Mouse (Mus musculus) stomach, embryonic 16.5 days (tissue): Measurements from ENCODE around the gene Ptpn13. TPM values are rescaled to one million over a fixed set of nuclear protein-coding genes. Genes with fewer than 3 reads are reported as not detected.

ENCODE experiments used
- ATAC-seq: fragments of 200-750 bp; cut with Nextera tagmentation; 2 replicates; pipeline ENCODE4 v1.8.0; 2017; ENCODE audit warnings: moderate number of reproducible peaks, moderate TSS enrichment; ENCODE audit not compliant: insufficient read depth, low FRiP score
- H3K27ac ChIP-seq: fragments of 300-500 bp; sonication (generic); 2 replicates; pipeline ENCODE4 v1.5.1; 2014; ENCODE audit warnings: low read length
- H3K27me3 ChIP-seq: fragments of 300-500 bp; sonication (generic); 2 replicates; pipeline ENCODE4 v1.6.1; 2014; ENCODE audit warnings: low read length, control low read depth, mixed read lengths; ENCODE audit not compliant: control insufficient read depth, insufficient read depth
- H3K36me3 ChIP-seq: fragments of 300-500 bp; sonication (generic); 2 replicates; pipeline ENCODE4 v1.6.1; 2014; ENCODE audit warnings: low read length; ENCODE audit not compliant: control insufficient read depth, insufficient read depth
- H3K4me1 ChIP-seq: fragments of 300-500 bp; sonication (generic); 2 replicates; pipeline ENCODE4 v1.6.1; 2014; ENCODE audit warnings: low read length, control low read depth, mixed read lengths; ENCODE audit not compliant: control insufficient read depth, insufficient read depth
- H3K4me2 ChIP-seq: fragments of 300-500 bp; sonication (generic); 2 replicates; pipeline ENCODE4 v1.6.1; 2014; ENCODE audit warnings: low read depth, low read length, mixed read lengths
- H3K4me3 ChIP-seq: fragments of 300-500 bp; sonication (generic); replicated peaks from 2 replicates; pipeline ENCODE4 v1.5.1; 2014; ENCODE audit warnings: mild to moderate bottlenecking, low read length
- H3K9ac ChIP-seq: fragments of 300-500 bp; sonication (generic); 2 replicates; pipeline ENCODE4 v1.6.1; 2014; ENCODE audit warnings: low read length
- H3K9me3 ChIP-seq: fragments of 300-500 bp; sonication (generic); replicated peaks from 2 replicates; pipeline ENCODE4 v1.6.1; 2016; ENCODE audit warnings: low read length, control low read depth; ENCODE audit not compliant: control insufficient read depth
- WGBS: fragments of 180-500 bp; shearing (Covaris S2); extraction: QIAGEN DNeasy Blood & Tissue Kit; methylation state at CpG from one replicate; pipeline ENCODE4 v1.1.7; 2014; 5-methylcytosine and 5-hydroxymethylcytosine counted together
- polyA plus RNA-seq: library from polyadenylated mRNA; unstranded; fragments of >200 nt; fragmentation: Nextera tagmentation; extraction: Ambion mirVana; gene quantifications from 2 replicates; pipeline ENCODE4 v1.2.1, GENCODE M21; 2015

Ptpn13 gene
- polyA plus RNA-seq, 1 experiment from 2014 or later, result 16.8 TPM

- WGBS, result 85% methylated on average over 9 of the region's 9 CpGs
- Histone ChIP-seq H3K9me3 (no peaks in the 10 kb centered on the region), H3K4me3 (no peak overlapping the region), H3K27ac (no peak overlapping the region), H3K9ac (no peak overlapping the region), H3K27me3 (no peaks in the 10 kb centered on the region), H3K4me1 (no peaks in the 10 kb centered on the region), H3K4me2 (no peak overlapping the region), H3K36me3 (0 out of 2 replicates have a peak, but pooled peaks cover under 1% of the 10 kb centered on the region)
- no peak for ATAC-seq
Measured at GRCm38 (mm10) chr5:103569446-103569845, 144.5 kb downstream of the Ptpn13 start.

DNA sequence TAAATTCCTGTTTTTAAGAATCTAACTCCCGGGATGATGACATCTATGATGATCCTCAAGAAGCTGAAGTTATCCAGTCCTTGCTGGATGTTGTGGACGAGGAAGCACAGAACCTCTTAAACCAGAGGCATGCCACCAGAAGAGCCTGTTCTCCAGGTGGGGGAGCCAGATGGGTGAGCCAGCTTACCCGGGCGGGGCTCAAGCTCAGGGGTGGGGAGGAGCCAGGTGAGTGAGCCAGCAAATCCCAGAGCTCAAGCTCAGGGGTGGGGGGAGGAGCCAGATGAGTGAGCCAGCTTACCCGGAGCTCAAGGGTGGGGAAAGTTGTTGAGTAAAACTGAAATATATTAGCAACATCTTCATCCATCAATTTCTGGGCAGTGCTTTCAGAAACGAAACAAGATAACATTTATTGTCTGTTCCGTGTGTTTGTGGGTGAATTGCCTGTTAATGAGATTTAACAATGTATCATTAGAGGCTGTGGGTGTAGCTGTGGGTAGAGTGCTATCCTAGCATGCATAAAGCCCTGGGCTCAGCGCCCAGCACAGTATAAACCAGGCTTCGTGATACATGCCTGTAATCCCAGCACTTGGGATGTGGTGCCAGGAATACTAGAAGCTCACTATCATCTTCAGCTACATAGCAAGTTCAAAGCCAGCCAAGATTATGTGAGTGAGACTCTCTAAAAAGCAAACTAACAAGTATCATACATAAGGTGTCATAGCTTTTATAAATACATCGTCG, 154.9 kb downstream of the Ptpn13 start:
- Histone ChIP-seq H3K27me3 (no peaks in the 10 kb centered on the region), H3K9ac (no peak overlapping the region), H3K36me3 (peaks cover 6% of the 10 kb centered on the region; the same call in 1 of the 2 replicates)

DNA sequence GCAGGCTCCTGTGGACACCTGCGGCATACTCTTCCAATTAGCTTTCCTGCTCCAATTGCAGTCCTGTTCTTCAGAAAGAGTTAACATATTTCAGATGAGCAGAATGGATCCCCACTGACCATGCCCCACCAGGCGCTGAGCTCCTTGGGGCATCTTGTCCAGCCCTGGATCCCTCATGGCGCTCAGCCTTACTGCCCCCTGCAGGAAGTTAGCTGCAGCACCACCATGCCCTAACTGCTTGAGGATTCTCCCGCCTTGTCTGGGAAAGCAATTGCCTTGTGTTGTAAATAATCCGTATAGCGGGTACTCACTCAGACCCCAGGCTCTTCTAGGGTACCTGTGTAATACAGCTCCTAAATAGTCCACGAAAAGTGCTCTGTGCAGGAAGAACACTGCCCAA, 162.2 kb downstream of the Ptpn13 start:
- no peak overlapping the region for H3K4me2 ChIP-seq
- 0 out of 2 replicates have a peak, but pooled peaks cover 4% of the 10 kb centered on the region for H3K36me3 ChIP-seq
- no peak overlapping the region for H3K4me3 ChIP-seq
- no peak overlapping the region for H3K27ac ChIP-seq
- no peaks in the 10 kb centered on the region for H3K9me3 ChIP-seq
- H3K4me1 ChIP-seq, result 0 out of 2 replicates have a peak, but pooled peaks cover 3% of the 10 kb centered on the region
- no peak overlapping the region for H3K9ac ChIP-seq
- no peaks in the 10 kb centered on the region for H3K27me3 ChIP-seq
- 76% methylated on average over 7 of the region's 7 CpGs for WGBS
- no peak for ATAC-seq

More for the DNA sequence above, 154.9 kb downstream of the Ptpn13 start:
- ATAC-seq, result peak; percentile 44
- Histone ChIP-seq H3K4me3 (no peak overlapping the region), H3K9me3 (no peaks in the 10 kb centered on the region), H3K27ac (no peak overlapping the region), H3K4me1 (no peaks in the 10 kb centered on the region), H3K4me2 (no peak overlapping the region)
- WGBS, result 65% methylated on average over 11 of the region's 11 CpGs

DNA sequence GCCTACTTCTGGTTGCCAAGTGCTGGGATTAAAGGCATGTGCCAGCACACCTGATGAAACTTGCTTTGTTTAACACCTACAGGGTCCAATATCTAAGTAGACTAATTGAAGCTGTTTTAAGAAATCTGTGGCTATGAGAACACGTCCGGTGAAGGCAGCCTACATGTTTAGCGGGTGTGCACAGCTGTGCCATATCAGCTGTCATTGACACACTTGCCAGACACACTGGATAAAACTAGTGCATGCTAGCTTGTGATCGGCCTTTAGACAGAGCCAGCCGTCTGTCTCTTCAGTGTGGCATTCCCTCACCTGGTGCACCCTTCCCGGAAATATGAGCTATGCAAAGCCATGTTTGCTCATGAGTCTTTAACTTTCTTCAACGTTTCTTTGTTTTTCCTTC, 166.9 kb downstream of the Ptpn13 start:
- Histone ChIP-seq H3K27me3 (no peaks in the 10 kb centered on the region), H3K4me3 (no peak overlapping the region), H3K4me1 (peaks cover 10% of the 10 kb centered on the region), H3K4me2 (no peak overlapping the region), H3K36me3 (0 out of 2 replicates have a peak, but pooled peaks cover 5% of the 10 kb centered on the region), H3K9ac (no peak overlapping the region), H3K27ac (no peak overlapping the region), H3K9me3 (no peaks in the 10 kb centered on the region)
- ATAC-seq, result no peak
- 49% methylated on average over 7 of the region's 7 CpGs for WGBS

- WGBS, result 75% methylated on average over 8 of the region's 8 CpGs
- ATAC-seq, result no peak
- H3K27ac ChIP-seq, result no peak overlapping the region
- H3K4me3 ChIP-seq, result no peak overlapping the region
- no peaks in the 10 kb centered on the region for H3K27me3 ChIP-seq
- H3K36me3 ChIP-seq, result 0 out of 2 replicates have a peak, but pooled peaks cover 5% of the 10 kb centered on the region
- H3K4me2 ChIP-seq, result no peak overlapping the region
- no peak overlapping the region for H3K9ac ChIP-seq
- peaks cover 10% of the 10 kb centered on the region for H3K4me1 ChIP-seq
- no peaks in the 10 kb centered on the region for H3K9me3 ChIP-seq
Measured at GRCm38 (mm10) chr5:103592706-103593105, 167.7 kb downstream of the Ptpn13 start.

DNA sequence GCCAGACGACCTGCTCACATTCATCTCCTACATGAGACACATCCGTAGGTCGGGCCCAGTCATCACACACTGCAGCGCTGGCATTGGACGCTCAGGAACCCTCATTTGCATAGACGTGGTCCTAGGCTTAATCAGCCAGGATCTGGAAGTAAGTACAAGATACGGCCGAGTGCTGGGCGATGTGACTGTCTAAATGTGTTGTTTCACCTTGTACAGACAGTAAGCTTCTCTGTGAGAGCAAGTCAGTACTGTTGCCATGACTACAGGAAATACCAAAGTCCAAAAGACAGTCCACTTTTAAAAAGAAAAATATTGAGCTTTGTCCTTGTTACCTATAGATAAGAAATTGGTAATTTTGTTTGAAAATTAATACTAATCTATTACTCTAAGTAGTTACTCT, 168.6 kb downstream of the Ptpn13 start:
- H3K36me3 ChIP-seq, result 0 out of 2 replicates have a peak, but pooled peaks cover 5% of the 10 kb centered on the region
- H3K27me3 ChIP-seq, result no peaks in the 10 kb centered on the region
- H3K4me1 ChIP-seq, result peaks cover 9% of the 10 kb centered on the region
- no peak for ATAC-seq
- H3K27ac ChIP-seq, result no peak overlapping the region
- no peak overlapping the region for H3K4me3 ChIP-seq
- WGBS, result 85% methylated on average over 9 of the region's 9 CpGs
- no peak overlapping the region for H3K9ac ChIP-seq
- no peaks in the 10 kb centered on the region for H3K9me3 ChIP-seq
- no peak overlapping the region for H3K4me2 ChIP-seq

DNA sequence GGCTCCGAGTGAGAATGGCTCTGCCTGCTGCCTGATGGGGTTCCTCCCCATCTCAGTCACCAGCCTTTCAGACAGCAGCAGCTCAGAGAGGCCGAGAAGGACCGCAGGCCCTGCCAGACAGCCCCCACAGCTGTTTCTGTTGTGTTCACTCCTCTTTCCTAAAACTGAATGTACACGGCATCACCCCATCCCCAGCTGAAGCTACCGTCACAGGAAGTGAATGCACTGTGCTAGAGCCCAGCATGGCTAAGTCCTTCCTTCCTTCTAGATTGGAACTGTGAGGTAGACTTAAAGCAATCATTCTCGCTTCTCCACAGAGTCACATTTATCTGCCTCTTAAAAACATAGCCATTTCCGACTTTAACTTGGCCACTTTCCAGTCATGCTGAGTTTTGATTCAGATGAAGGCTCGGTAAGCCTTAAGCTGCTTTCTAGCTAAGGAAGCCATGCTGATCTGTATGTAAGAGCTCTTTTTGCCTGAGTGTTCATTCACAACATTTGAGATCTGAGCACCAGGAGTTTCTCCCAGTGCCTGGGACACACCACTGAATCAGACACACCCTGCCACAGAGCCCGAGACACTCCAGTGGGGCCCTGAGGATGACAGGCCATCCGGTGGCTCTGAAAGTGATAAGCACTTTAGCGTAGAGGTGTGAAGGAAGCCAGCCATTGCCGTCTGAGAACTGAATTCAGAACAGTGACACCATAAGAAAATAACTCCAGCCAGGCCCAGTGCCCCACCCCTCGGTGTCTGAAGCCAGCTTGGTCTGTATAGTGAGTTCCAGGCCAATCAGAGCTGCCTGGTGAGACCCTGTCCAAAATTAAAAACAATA, 170.6 kb downstream of the Ptpn13 start:
- 54% methylated on average over 13 of the region's 13 CpGs for WGBS
- Histone ChIP-seq H3K4me2 (no peak overlapping the region), H3K27me3 (no peaks in the 10 kb centered on the region), H3K9me3 (no peaks in the 10 kb centered on the region), H3K4me3 (no peak overlapping the region), H3K4me1 (peaks cover 9% of the 10 kb centered on the region), H3K27ac (peak overlapping the region; percentile 68), H3K9ac (peak overlapping the region; percentile 16; the same call in 1 of the 2 replicates), H3K36me3 (0 out of 2 replicates have a peak, but pooled peaks cover 5% of the 10 kb centered on the region)
- no peak for ATAC-seq

DNA sequence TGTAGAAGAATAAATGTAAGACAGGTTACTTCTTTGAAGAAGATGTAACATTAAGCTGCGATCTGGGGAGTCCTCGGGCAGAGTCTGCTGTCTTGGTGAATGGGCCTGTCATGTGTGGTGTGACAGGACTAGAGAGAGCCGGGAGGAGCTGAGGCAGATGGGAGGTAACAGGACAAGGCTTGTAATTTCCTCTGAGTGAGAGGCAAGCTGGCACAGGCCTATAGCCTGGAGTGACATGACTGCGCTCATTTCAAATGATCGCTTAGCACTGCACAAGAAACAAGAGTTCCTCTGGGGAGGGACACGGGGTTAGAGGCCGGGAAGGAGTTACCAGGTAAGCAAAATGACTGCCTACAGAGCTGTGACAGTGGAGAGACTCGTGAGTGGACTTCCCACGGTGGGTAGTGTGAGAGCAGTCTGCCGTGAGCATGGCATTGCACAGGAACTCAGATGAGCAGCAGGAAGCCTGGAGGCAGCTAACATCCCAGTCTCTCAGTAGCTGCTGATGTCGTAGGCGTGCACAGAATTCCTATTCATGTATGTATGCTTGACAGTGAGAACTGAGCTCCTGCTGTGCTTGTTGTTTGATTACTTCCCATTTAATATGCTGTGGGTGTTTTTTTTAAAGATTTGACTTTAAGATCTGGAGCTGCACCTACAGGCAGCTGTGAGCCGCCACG, 171.6 kb downstream of the Ptpn13 start:
- Histone ChIP-seq H3K4me1 (peaks cover 9% of the 10 kb centered on the region), H3K9ac (no peak overlapping the region), H3K9me3 (no peaks in the 10 kb centered on the region), H3K4me2 (no peak overlapping the region), H3K27me3 (no peaks in the 10 kb centered on the region), H3K27ac (peak overlapping the region; percentile 68), H3K4me3 (no peak overlapping the region), H3K36me3 (0 out of 2 replicates have a peak, but pooled peaks cover 5% of the 10 kb centered on the region)
- 78% methylated on average over 14 of the region's 14 CpGs for WGBS
- ATAC-seq, result peak; percentile 62
